Mouse (Mus musculus): ENCODE results near the gene Txndc15.

Txndc15 gene

DNA sequence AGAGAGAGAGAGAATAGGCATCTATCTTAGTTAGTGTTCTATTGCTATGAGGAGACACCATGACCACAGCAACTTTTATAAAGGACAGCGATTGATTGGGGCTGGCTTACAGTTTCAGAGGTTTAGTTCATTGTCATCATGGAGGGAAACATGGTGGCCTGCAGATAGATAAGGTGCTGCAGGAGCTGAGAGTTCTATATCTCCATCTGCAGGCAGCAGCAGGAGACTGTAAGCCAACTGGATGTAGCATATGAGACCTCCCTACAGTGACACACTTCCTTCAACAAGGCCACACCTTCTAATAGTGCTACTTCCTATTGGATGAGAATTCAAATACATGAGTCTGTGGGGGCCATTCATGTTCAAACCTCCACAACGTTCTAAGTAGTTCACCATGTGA, 17.7 kb downstream of the Txndc15 start:
- no peak for DNase-seq

DNA sequence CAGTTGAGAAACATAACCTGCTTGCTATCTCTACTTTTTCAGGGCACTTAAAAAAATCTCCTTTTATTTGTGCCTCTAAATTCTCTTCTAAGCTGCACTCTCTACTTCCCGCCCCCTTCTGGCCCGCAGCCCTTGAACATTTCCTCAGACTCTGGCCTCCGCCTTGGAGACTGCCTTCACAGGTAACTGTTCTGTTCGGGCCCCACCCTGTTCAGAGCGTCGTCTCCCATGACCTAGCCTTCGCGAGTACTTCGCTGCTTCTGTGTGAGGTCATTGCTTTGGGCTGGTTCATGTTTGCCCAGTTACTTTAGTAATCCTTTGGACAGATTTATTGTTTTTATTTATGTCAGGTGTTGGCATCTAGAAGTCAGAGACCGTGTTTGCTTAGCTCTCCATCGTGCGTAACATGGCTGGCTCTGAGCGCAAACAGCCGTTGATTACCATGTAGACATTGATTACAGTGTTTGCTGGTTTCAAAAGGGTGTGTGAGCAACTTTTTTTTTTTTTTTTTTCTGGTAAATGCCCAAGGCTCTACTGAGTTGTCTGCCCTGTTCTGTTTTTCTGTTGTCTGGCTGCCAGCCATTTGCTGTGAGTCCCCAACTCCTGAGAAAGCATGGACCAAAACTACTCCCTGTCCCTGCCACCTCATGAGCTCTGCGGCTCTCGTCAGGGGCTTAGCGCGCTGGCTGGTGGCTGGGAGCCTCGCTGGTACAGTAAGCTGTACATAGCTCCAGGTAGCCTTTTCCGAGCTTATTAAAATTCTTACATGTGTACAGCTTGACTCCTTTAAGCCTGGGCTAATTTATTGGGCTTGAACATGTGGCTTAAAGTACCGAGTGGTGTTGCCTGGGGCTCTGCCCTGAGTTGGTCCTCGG, 19.4 kb downstream of the Txndc15 start:
- no peak for DNase-seq

- DNase-seq: no peak
Measured at GRCm38 (mm10) chr13:55737885-55738284, 23.4 kb downstream of the Txndc15 start.

DNA sequence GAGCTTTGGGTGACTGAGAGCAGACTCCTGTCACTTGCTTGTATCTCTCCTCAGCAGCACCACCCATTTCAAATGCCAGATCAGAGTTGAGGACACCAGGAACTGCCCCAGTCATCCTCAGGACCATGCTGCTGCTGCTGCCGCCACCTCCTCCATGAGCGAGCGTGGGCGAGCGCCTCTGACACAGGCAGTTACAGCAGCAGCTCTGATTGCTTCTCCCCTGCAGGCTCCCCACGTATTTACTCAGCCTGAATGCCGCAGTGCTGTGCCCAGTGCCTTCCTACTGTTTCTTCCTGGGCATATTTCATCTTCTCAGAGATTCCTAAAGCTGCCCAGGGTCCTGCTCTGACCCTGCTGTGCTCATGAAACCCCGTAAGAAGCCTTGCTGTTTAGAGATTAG, 27.9 kb downstream of the Txndc15 start:
- no peak for DNase-seq

GRCm38 (mm10) chr13:55754380-55754779, 39.9 kb downstream of the Txndc15 start:
- no peak for DNase-seq

DNA sequence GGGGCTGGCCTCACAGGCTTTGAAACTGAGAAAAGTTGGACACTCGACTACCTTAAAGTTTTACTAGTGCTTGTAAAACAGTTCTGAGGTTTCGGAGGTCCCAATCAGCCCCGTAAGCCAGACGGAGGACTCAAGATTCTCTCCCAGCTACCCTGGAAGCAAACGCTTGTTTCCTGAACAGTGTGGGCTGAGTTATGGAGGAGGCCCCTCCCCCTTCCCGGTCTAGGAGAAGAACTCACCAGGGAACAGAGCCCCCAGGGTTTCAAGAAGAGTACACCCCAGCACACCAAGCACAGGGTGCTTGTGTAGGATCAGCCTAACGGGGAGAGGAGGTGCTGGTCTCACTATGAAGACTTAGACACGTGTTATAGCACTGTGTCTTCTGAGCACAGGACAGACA, 42.3 kb downstream of the Txndc15 start:
- DNase-seq: no peak

DNA sequence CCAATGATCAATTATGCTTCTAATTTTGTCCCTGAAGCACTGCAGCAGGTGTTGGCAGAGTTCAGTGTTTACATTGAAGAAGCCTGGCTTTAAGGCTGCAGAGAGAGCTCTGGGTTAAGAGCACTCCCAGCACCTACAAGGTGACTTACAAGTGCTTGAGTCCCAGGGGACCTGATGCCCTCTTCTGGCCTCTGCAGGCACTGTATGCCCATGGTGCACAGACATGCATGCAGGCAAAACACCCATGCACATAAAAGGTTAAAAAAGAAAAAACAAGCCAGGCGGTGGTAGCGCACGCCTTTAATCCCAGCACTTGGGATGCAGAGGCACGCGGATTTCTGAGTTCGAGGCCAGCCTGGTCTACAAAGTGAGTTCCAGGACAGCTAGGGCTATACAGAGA, 43.2 kb downstream of the Txndc15 start:
- DNase-seq: peak in 1 of 2 experiments; percentile 13

GRCm38 (mm10) chr13:55760576-55760975, 46.1 kb downstream of the Txndc15 start:
- peak; percentile 18 to 41 for DNase-seq

GRCm38 (mm10) chr13:55761486-55761885, 47.0 kb downstream of the Txndc15 start:
- no peak for DNase-seq

GRCm38 (mm10) chr13:55774352-55774751, 59.9 kb downstream of the Txndc15 start:
- no peak for DNase-seq

- DNase-seq: no peak
Measured at GRCm38 (mm10) chr13:55775056-55775455, 60.6 kb downstream of the Txndc15 start.

Measured in kidney, adult 8-10 months (tissue).